Mouse (Mus musculus) lung, postnatal 0 days (tissue): ENCODE data around the gene Shisa9.

ENCODE experiments used
- CTCF ChIP-seq: IDR thresholded peaks from 2 replicates; pipeline ENCODE4 v1.5.1; 2016; ENCODE audit warnings: antibody characterized with exemption, mild to moderate bottlenecking
- EP300 ChIP-seq: IDR thresholded peaks from 2 replicates; pipeline ENCODE4 v1.6.1; 2016; ENCODE audit warnings: antibody characterized with exemption, mild to moderate bottlenecking, control low read depth

- TF ChIP-seq CTCF = no peak
- TF ChIP-seq EP300 = no peak
These were observed 225.4 kb downstream of the Shisa9 start for GRCm38 (mm10) chr16:12209355-12209754.
